Mouse (Mus musculus) embryo, embryonic 10 days (tissue): ENCODE measurements around the gene Axin2.

ENCODE experiments used
- DNase-seq: peaks from one replicate; pipeline ENCODE4 v3.0.0-alpha.2; 2015; ENCODE audit warnings: low spot score

The Axin2 gene

DNA sequence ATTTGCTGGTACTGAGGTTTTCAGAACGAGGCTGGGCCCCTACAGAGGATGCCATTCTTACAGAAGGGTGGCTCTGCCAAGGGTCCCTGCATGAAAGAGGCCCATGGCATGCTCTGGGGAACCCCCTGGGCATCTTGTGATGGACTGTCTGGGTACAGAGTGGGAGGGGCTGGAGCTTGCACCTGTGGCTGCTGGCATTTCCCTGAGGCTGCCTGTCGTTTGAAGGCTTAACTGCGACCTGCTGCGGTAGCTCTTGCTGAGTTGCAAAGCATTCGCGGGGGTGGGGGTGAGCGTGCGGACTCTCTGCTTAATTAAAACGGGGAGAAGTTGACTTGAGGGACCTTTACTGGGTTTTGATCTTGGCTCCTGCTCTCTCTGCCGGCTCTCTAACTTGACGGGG lies 55.4 kb downstream of the Axin2 start:
- no peak for DNase-seq

DNA sequence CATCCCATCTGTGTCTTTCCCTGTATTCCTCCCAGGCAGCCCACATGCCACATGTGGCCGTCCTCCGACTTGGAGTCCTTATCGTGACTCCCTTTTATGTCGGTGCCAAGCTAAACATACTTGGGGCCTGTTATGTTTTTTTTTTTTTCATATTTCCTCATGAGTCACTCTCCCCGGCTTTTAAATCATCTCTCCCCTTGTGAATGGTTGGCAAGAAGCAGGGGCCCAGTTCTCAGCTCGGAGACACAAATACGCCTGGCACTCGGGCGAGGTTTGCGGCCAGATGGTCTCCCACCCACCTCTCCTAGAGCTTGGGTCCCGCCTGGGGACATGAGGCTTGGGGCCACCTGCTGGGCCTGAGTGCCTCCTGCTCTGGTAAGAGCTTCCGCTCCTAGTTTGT lies 60.4 kb downstream of the Axin2 start:
- DNase-seq = no peak

DNA sequence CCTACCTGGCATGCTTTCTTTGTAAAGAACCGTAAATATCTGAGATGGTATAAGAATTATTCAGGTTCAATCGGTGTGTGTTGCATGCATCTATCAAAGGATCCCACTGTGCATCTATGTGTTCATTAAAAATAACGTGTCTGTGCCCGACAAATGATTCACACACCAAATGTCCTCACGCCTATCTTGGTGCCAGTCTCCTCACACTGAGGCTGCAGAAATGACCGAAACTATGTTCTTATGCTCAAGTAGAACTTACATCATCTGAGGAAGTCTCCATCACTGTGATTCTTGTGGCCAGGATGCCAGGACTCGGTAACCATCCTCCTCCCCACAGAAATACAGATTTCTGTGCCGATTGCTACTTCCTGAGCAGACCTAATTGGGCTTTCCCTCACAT lies 60.9 kb downstream of the Axin2 start:
- no peak for DNase-seq

DNA sequence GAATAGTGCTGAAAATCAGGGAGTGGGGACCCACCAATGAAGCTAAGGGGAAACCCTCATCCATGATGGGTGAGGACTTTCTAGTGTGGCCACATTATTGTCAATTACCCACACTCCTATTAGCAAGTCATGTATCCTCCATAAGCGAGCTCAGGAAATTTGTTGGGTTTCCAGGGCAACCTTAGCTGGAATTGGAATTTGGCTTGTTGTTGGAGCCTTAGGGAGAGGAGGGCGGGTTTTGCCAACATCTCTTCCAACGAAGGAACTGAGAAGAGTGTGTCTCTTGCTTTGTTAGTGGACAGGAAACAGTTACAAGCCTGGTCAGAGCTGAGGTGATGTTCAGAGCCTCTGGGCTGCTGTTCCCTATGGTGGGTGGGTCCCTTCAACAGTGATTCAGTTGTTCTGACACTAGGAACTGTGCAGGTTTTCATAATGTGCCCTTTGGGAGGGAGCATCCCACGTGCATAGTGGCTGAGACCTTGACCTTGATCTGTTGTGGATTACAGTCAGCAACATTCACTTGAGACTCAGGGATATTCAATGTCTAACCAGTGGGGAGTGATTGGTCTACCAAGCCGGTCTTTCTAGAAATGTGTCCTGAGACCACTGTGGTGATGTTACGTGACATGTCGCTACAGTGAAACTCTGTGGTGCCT lies 63.4 kb downstream of the Axin2 start:
- no peak for DNase-seq

DNA sequence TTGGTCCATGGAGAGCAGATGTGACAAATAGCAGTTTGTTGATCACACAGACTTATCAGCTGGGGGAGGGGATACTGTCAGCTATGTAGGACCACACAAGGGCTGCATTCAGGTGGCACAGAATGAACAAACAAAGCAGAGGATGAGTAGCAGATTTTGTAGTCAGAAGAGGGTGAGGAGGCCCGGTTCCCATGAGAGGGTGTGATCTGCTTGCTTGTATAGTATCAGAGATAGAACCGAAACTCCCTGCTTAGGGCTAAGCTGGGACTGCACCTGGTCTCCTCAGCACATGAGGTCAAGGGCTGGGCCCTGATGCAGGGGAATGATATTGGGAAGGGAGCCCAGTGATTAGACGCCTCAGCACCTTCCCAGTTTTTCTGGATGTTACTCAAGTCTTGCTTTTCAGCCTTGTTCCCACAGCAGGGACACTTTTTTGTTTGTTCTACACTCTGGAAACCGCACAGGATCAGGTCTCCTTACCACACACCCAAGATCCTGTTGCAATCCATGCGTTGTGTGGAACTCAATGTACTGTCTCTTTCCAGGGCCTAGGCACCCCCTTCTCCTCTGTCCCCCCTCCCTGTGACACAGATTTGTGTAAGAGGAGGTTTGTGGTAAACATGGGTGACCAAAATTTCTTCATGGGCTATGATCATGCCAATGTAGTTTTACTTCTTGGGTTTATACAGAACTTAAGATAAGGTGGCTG lies 64.7 kb downstream of the Axin2 start:
- DNase-seq = no peak

DNA sequence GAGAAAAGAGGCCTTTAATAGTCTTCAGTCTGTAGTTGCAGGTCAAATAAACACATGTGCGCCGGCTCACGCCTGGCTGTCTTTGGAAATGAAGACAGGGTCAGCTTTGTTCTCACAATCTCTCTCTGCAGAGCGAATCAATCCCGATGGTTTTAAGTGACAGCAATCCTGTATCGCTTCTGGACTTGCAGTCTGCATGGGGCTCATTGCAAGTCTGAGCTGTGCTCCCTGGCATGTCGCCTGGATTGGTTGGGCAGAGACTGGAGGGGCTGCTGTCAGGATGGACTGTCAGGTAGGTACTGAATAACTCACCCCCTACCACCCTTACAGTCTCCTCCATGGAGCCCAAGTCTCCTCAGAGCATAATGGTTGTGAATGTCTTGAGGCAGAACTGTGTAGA lies 65.7 kb downstream of the Axin2 start:
- no peak for DNase-seq

DNA sequence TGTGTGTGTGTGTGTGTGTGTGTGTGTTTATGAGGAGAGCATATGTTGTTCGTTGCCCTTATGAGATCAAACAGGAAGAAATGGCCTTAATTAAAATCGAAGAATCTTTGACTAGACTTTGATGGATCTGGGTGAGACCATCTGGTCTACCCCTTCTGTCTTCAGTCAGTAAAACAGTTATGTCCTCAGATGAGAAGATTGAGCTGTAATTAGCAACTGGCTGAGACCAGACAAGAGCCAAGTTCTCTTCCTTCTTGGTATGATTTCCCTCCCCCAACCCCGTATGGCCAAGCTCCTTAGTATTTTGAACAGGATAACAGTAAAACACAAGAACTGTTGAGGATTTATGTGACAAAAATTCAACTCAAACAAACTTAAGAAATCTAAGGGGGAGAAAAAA lies 67.1 kb downstream of the Axin2 start:
- DNase-seq = no peak

DNA sequence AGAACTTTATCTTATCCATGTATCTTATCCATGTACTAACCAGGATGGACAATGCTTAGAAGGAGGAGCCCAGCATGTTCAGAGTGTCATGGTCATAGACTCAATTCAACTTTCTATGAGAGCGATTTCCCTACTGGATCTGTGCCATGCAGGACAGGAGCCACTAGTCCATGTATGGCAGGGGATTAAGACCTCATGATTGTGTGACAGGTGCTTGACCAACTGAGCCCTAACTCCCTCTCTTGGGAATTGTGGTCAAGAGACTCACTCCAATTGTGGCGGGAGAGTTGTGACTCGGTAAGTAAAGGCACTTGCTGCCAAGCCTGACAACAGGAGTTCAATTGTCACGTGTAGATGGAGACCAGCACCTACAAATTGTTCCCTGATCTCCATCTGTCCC lies 67.6 kb downstream of the Axin2 start:
- DNase-seq = no peak

DNA sequence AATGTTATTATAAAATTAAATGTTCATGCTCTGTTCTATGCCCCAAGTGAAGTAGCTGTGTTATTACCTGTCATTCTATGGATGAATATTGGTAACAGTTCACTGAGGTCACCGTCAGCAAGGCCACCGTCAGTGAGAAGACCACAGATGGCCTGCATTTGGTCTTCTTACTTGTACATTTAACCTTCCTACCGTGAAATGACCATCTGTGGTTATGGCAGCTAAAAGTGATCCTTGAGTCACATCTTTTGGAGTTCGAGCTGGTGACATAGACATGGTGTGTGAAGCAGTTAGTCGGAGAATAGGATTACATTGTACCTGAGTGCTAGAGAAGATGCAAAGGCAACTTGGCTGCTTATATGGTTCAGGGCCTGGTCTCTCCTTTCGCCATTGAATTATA lies 68.1 kb downstream of the Axin2 start:
- no peak for DNase-seq

DNA sequence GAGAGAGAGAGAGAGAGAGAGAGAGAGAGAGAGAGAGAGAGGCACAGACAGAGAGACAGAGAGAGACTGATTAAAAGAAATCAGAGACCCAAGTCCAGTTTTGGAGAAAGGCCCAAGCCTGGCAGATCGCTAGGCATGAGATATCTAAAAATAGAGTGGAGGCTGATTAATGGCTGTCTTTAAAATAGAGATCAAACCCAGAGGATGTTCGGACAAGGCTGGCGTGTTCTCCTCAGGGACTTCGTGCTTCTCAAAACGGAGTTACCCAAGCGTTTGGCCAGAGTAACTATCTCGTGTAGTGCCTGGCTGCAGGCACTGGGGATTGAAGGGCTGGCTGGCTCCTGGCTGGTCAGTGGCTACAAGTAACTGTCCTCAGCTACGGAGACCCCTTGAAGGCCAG lies 69.8 kb downstream of the Axin2 start:
- DNase-seq = no peak

DNA sequence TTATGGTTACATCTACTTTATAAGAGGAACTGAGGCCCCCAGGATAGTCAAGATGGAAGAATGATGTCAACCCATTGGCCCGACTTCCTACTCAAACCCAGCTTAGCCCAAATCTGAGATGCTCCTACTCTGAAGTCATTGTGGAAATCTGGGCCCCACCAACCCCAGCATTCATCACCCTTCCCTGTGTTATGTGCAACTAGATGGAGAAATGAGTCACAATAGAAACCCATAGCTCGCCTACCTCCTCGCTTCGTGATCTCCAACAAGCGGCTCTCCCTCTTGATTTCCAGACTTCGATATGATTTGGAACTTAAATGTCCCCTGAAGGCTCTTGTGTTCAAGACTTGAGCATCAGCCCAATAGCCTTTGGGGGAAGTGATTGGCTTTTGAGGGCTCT lies 73.3 kb downstream of the Axin2 start:
- no peak for DNase-seq

DNA sequence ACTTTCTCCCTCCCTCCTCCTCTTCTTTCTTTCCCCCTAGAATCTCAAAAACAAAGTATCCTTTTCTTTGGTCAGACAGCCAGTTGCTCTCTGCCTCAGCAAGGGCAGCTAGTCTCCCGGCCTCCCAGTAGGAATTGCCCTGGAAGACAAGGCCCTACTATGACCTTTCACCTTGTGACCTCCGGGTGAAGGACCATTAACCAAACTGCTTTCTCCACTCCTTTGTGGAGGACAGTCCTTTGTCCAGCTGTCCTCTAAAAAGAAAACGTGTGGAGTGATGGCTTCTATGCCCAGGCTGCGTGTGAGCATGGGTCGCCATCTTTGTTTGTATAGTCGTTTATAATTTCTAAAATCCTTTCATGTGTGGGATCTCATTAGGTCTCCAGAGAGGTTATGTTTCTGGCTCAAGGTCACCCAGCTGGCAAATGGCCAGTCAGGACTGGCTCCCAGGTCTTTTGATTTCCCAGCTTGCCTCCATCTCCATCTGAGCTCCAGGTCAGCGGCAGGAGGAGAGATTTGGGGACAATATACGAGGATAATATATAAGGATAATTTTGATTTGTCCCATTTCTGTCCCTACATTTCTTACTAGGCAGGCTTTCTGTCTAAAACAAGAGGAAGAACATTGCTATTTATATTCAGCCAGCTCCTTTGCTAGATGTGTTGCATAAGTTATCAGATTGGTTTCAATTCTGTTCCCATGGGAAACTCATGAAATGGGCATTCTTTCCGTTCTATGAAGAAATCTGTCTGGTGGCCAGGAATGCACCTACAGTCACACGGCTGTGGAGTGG lies 75.2 kb downstream of the Axin2 start:
- peak; percentile 91 for DNase-seq

DNA sequence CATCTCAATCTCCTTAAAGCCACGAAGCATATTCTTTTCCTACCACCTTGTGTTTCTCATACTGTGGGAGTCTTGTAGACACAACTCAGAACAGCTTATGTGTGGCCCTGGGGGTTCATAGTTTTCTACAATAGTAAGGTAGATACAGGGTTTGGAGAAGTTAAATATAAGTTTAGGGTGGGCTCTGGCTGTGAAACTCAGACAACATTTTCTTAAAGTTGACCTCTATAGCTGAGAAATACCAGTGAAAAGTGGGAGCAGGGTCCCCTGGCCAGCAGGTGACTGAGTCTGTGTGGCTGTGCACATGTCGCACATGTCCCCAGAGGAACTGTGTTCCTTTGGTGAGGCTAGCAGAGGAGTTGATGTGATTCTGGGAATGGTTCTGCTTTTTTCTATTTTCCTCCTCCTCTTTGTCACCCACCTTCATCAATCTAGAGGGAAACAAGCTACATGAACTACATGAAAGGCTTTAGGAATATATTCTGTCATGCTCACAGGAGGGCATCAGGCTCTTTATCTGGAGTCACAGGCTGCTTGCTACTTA lies 75.9 kb downstream of the Axin2 start:
- DNase-seq = no peak

DNA sequence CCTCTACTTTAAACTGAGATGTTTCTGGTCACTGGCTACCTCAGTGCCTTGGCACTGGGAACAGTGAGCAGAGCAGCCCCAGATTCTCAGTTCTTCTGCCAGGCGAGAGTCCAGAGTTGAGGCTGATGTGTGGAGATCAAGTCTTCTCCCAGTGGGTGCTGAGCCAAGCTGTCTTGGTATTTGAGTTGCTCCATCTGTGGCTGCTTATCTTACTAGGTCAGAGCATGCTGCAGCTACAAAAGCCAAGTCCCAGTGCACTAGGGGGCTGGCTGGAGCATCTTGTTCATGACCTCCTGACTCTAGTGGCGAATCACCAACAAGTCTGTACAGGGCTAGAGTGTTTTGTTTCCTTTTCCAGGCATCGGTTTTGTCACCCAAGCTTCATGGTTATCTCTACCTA lies 77.7 kb downstream of the Axin2 start:
- no peak for DNase-seq
